Mouse (Mus musculus): Measurements from ENCODE around the gene Polr2f. TPM values are rescaled to one million over a fixed set of nuclear protein-coding genes. Genes with fewer than 3 reads are reported as not detected.

Polr2f gene
- 110 and 127 TPM in 2 replicates for total RNA-seq (2021)
- long read RNA-seq, experiment 1, transcript Polr2f-205 (5 exons, 885 nt), result major isoform, 60 of 63 reads
- long read RNA-seq, experiment 1, partial matches to known transcripts, result 0 of 63 reads
- long read RNA-seq, experiment 1, other reads (novel, unspliced or antisense), result 0 of 63 reads
- long read RNA-seq, experiment 2, transcript Polr2f-205 (5 exons, 885 nt), result major isoform, 82 of 92 reads
- long read RNA-seq, experiment 2, partial matches to known transcripts, result 3 of 92 reads
- long read RNA-seq, experiment 2, other reads (novel, unspliced or antisense), result 3 of 92 reads

- peak; percentile 97 for DNase-seq
These were observed at the start of gene Polr2f, which contains the start of gene 1700088E04Rik for GRCm38 (mm10) chr15:79140866-79141565. TSS of gene Polr2f (plus strand) at chr15:79141009. TSS of gene 1700088E04Rik (minus strand) at chr15:79141253.

- no peak for DNase-seq
These were observed 48.5 kb upstream of the Polr2f start for GRCm38 (mm10) chr15:79092284-79092683.

DNA sequence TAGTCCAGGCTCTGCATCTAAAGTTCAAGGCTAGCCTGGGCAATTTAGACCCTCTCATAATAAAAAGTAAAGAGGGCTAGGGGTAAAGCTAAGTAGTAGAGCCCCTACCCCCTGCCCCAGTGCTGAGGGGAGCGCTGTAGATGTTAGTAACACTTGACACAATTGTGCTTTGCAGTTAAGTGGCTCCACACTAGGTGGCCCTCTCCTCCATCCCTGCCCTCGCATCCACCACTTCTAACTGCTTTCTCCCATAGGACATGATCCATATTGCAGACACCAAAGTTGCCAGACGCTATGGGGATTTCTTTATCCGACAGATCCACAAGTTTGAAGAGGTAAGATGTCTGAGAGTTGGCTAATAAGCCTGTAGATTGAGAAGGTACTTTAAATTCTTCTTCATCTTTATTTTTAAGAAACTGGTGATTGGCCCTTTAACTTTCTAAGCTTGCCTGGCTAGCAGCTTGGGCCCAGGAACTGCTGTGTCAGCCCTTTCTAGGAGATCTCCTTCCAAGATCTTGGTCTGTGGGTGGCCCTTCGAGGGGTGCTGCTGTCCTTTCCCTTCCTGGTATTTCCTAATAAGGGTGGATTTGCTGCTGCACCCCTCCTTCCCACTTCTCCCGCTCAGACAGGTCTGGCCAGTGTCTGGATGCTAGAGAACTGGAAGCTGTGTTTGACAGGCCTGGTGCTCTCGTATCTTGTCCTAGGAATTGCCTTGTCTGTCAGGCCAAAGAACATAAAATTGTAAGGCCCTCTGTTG, 47.5 kb upstream of the Polr2f start:
- peak; percentile 70 for DNase-seq

GRCm38 (mm10) chr15:79095483-79095882, 45.3 kb upstream of the Polr2f start:
- DNase-seq, result no peak

- DNase-seq, result peak; percentile 59
These were observed 44.3 kb upstream of the Polr2f start for GRCm38 (mm10) chr15:79096556-79096955.

DNA sequence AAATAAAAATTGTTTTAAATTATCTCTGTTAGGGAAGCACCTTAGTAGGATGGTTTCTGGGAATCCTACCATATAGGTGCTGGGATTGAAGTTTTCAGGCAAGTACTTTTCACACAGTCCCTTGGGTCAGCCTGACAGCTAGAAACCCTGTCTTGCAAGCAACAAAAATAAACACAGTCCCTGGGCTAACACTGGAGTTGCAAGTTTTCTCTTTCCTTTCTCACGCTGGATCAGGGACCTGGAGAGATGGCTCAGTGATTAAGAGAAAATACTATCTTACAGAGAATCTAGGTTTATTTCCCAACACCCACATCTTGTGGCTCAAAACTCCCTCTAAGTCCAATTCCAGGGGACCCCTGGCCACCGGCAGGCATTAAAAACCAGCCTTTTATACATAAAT, 43.7 kb upstream of the Polr2f start:
- DNase-seq, result no peak

DNA sequence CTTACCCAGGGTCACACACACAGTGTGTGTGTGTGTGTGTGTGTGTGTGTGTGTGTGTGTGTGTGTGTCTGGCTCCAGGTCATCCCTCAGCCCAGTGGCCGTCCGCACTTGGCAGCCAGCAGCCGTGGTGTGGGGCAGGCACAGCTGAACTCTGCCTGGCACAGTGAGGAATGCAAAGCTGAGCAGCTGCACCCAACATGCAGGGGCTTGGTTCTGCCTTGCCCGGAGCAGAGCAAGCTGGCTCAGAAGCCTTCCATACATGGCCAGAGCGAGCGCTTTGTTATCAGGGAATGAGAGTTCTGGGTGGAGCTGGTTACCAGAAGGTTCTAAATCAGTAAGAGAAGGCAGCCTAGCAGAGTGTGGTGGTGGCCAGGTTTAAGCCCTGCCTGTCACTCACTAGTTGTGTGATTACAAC, 43.2 kb upstream of the Polr2f start:
- DNase-seq, result peak; percentile 86

DNA sequence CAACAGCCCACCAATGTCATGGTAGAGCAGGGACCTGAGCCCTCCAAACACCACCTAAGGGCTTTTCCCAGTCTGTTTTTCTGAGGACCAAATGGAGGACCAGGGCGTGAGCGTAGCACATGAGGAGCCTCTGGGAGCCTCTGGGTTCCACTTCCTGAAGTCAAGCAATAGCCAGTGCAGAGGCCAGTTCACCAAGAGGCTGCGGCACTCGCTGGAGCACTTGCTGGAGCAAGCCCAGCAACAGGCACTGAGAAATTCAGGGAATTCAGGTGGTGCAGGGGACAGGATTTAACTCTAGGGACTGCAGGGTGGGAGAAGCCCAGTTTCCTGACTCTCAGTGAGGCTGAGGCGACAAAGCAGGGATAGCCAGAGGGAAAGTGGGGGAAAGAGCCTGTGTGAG, 42.6 kb upstream of the Polr2f start:
- DNase-seq, result no peak

DNA sequence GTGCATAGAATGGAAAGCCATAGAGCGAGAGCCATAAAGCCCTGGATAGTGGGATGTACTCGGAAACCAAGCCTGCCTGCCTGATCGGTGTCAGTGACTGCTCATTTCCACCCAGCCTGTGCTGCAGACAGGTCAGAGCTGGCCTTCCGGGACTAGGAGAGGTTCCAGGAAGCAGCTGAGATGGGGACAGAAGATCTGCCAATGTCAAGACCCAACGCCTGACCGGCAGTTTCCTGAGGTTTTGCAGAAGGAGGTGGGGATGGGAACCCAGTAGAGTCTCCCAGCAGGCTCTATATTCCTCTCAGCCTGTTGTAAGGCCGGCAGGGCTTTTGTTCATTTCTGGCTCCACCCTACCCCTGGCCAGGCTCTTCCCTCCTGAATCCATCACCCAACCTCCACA, 41.9 kb upstream of the Polr2f start:
- DNase-seq, result peak; percentile 60

DNA sequence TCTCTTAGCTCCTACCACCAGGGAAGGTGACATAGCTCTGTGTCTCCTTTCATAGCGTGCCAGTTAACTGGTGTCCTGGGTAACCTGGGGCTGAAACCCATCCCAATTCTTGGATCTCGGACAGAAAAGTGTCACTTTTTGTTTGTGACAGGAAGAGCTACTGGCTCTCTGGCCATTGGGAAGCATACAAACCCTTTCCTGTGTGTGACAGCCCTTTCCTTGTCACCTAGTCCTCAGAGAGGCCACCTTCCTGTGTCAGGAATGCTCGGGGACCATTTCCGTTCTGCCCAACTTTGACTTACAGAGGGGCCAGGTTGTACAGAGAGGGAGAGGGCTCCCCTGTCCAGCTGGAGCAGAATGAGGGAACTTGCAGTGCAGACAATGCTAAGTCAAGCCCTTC, 41.4 kb upstream of the Polr2f start:
- DNase-seq, result no peak

- DNase-seq, result no peak
These were observed 40.4 kb upstream of the Polr2f start for GRCm38 (mm10) chr15:79100391-79100790.

GRCm38 (mm10) chr15:79101531-79101930, 39.3 kb upstream of the Polr2f start:
- no peak for DNase-seq

DNA sequence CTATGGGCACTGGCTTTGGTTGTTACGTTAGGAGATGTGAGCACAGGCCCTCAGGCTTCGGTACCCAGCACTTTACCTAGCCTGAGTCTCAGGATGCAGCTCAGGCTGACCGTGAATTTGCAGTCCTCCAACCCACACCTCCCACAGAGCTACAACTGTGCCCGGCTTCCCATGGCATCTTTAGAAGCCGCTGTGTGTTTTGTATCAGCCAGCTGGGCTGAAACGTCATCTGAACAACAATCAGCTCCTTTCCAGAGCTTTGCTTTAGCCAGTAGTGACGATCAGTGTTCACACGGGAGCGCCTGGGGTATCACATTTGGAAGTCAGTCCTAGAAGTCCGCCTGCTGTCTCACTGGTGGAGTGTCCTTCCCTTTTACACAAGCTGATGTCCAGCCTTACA, 37.5 kb upstream of the Polr2f start:
- no peak for DNase-seq

- DNase-seq, result no peak
These were observed 35.0 kb upstream of the Polr2f start for GRCm38 (mm10) chr15:79105804-79106203.

DNA sequence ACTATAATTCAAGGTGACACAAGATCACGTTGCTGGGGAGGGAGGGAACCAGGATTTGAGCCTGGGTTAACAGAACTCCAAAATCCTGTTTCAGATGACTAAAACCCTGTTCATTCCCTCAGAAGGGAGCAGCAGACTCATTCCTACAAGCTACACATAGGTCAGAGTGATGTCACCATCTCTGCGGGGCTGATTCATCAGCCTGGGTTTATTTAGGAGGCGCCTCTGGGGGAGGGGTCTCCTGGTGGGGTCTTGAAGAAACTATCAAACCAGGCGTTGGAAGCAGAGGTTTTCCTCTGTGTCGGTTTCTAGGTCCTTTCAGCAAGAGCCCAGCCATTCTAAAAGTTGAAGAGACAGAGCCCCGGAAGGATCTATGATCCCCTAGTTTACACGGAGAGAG, 32.8 kb upstream of the Polr2f start:
- peak; percentile 34 for DNase-seq

DNA sequence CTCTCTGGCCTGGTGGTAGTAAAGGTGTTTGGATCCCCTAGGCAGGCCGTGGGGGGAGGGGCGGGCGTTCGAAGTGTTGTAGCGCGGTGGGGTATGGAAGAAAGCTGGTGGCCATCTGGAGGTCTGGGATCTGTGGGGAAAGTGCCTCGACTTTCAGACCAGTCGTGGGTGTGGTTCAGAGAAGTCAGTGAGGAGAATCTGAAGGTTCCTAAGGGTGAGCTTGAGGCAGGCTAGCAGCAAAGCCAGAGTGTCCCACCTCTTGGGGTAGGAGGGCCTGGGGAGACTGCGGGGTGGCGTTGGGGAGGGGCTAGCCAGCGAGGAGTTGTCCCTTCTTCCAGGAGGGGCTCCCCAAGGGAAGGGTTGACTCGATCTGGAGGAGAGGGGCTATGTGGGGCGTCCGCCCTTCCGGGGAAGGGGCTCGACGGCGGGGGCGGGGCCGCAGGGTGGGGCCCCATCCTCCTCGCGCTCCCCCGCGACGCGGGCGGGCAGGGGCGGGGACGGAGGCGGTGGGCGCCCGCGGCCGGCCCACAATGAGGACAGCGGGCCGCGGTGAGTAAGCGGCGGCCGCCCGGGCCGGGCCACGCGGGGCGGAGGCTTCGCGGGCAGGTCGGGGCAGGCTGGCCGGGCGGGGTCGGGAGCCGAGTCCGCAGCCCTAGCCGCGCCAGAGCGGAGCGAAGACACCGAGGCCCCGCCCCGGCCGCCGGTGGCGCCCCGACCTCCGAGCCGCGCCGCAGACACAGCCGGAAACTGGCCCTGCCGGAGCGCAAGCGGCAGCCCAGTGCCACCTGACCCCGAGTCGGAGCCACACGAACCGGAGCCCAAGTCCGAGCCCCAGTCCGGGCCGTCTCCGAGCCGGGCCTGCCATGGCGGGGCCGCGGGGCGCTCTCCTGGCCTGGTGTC, 32.1 kb upstream of the Polr2f start, which contains the start of gene Micall1:
Gene Micall1 (plus strand): TSS at position 478 of the 900 bp plus-strand sequence.
- DNase-seq, result peak; percentile 90

GRCm38 (mm10) chr15:79109321-79109934, 31.4 kb upstream of the Polr2f start:
- no peak for DNase-seq

GRCm38 (mm10) chr15:79110031-79110430, 30.8 kb upstream of the Polr2f start:
- DNase-seq, result no peak

DNA sequence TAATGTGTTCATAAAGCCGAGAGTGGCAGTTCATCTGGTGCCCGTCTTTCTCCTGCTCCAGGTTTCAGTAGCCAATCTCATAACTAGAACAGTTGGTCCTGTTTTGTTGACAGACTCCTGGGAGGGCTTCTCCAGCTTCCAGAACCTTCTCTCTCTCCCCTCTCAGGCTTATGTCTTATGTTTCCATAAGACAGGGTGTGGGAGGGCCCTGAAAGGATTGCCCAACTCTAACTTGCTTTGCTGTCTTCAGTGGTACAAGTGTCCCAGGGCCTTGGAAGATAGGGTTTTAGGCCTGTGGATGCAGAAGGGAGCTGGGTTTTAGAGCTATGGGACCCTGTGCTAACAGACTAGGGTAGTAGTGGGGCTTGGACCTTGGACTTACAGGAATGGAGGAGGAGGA, 30.3 kb upstream of the Polr2f start:
- no peak for DNase-seq

- DNase-seq, result peak; percentile 73
These were observed 29.0 kb upstream of the Polr2f start for GRCm38 (mm10) chr15:79111774-79112173.

DNA sequence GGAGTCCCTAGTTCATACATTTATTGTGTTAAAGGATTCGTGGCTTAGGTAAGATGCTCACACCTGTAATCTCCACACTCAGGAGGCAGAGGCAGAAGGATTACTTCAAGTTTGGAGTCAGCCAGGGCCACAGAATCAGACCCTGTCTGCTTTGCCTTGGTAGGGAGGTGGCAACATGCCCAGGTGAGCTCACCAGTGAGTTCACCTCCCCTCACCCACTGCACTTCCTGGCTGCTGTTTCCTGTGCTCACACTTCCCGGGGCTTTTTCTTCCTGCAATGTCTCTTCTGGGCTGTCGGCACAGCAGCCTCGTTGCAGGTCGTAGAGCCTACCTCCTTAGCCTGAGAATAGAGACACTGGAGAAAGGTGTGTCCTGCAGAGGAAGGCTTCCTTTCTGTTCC, 25.5 kb upstream of the Polr2f start:
- no peak for DNase-seq
